Mouse (Mus musculus) frontal cortex, adult (tissue): ENCODE measurements around the gene Hba-a1.
"Not testable (repeated sequence)": the region's sequence is repeated elsewhere in the genome, so short reads cannot be mapped to it uniquely, and the experiment has no call there.

ENCODE experiments used
- ATAC-seq: cut with Nextera tagmentation; 2 replicates; pipeline ENCODE4 v1.9.2; 2017; ENCODE audit warnings: mild to moderate bottlenecking, moderate library complexity, mixed read lengths; ENCODE audit not compliant: low TSS enrichment

Gene Hba-a1

GRCm38 (mm10) chr11:32283091-32283777 lies at the start of gene Hba-a1:
Hba-a1 (plus strand) TSS chr11:32283511.
- ATAC-seq: not testable (repeated sequence)

DNA sequence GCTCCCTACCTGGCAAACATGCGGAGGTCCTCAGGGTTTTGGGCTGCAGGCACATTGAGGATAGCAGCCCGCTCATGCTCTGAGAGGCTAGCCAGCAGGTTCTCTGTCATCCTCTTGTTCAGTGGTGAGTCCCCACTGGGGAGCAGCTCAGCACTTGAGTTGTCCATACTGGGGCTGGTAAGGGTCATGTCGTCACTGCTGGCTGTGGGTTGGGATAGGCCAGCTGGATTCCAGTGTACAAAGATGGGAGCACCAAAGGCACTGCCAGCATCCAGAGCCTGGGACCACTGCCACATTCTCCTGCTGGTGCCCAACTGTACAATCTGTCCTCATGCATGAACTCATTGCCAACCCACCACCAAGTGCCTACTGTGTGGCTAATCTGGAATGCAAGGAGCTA lies 49.4 kb upstream of the Hba-a1 start:
- no peak for ATAC-seq

DNA sequence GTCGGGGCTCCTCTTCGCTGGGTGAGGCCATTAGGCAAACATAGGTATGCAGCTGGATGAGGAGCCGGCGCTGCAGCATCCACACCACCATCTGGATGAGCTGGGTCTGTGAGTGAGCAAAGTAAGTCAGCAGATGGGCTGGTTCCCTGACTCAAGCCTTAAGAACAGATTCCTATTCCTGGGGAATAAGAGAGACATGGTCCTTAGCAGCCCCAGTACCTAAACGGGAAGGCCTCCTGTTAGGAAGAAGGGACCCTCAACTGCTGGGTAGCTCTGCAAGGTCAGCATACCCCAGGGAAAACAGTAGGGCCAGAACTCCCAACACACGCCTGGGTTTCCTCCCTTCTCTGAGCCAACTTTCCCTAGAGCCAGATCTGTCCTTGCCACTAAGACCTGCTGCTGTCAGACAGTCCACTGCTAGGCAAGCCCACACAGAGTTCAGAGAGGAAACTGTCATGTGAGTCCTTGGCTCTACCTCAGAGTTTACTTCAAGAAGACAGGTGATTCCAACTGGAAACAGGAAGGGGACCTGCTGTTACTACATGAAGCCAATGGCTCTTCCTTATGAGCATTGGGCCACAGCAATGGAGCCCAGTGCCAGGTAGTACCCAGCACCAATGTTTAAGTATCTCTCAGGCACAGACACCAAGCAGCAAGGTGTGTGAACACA lies 48.4 kb upstream of the Hba-a1 start:
- ATAC-seq: no peak

- peak; percentile 42 for ATAC-seq
Observed at GRCm38 (mm10) chr11:32235646-32236045, 47.7 kb upstream of the Hba-a1 start.

- no peak for ATAC-seq
Observed at GRCm38 (mm10) chr11:32236132-32236531, 47.2 kb upstream of the Hba-a1 start.

- ATAC-seq: no peak
Observed at GRCm38 (mm10) chr11:32236712-32237410, 46.5 kb upstream of the Hba-a1 start.

DNA sequence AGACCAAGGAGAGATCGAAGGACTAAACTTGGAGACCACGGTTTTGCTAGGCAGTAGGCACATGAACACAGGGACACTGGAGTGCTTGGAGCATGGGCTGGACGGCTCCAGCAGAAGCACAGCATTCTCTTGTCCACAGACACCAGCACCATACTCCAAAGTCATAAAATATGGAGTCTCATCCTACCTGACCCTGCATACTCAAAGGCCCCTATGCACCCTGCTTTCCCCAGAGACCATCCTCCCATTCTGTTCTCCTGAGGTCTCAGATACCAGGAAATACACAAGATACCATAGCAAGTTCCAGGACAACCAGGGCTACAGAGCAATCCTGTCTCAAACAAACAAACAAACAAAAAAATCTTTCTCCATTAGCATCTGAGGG lies 45.9 kb upstream of the Hba-a1 start:
- ATAC-seq: no peak

- peak; percentile 45 for ATAC-seq
Observed at GRCm38 (mm10) chr11:32238093-32238860, 45.0 kb upstream of the Hba-a1 start.

DNA sequence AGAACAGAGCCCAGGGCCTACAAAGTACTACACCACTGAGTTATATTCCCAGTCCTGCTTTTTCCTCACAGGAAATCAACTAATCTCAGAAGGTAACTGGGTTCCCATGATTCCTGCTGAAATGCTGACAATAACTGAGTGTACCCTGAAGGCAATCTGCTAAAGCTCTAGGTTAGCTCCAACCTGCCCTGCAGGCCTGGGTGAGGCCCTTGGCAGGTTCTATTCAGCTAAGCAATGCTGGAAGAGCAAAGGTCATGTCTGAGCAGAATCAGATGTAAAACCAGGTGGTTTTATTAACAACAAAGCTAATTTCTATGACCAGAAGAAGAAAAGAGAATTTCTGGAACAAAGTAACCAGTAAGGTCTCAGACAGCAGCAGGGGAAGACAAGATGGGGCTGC lies 41.9 kb upstream of the Hba-a1 start:
- ATAC-seq: no peak

DNA sequence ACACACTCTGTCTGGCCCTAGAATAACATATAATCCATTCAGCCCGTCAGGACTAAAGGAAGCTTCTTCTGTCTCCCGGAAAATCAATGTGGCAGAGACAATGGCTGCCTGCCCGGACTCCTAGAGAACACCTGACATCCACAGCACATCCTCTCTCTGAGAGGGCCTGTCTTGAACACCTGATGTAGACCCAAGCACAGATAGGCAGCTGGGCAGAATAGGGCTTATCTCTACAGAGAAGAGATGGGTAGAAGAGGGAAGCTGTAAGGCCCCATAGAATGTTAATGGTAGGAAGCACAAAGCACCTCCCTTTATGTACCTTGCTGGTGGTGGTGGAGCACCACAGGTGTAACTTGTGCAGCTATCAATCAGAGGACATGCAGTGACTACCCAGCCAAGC lies 41.1 kb upstream of the Hba-a1 start:
- ATAC-seq: no peak

DNA sequence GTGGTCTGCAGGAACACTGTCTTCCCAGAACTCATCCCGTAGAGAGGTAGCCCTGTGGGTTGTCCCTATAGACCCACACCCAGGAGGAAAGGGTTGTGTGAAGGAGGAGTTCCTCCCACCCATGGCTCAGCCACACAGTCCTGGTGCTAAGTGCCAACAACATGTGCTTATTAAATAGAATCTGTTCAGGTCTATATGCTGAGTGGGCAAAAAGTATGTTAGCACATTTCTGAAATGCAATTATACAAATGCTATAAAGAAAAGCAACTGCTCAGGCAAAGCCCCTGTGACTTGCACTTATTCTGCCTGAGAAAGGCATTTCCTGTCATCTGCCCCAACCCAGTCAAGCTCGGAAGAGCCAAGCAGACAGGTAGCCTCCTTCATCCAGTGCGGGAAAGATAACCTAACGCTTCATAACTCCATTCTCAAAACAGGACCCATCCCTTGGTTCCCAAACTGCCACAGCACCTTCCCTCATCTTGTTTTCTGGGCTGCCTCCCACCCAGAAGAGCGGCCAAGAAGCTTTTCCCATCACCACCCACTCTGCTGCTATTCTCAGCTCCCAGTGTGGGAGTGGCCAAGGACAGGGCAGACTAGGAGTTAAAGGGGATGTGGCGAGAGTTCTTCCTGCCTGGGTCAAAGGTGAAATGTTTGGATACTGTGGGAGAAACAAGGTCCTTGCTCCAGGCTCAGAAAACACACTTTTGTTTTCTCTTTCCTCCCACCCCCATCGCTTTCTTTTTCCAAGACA lies 39.9 kb upstream of the Hba-a1 start:
- peak; percentile 72 for ATAC-seq

DNA sequence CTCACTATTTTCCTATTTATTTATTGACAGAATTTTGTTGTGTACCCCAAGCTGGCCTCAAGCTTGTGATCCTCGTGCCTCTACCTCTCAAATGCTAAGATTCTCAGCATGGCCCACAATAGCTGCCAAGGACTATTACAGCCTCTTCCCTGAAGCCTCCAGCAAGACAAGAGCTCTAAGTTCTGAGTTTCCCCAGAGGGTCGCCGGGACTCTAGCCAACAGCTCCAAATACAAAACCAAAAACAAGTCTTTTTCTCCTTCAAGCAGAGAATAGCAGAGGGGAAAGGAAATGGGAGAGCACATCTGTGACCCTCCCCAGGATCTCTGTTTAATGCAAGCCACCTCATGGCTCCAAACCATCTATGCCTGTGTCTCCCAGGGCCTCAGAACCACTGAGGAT lies 39.2 kb upstream of the Hba-a1 start:
- no peak for ATAC-seq

- ATAC-seq: no peak
Observed at GRCm38 (mm10) chr11:32244617-32245016, 38.7 kb upstream of the Hba-a1 start.

GRCm38 (mm10) chr11:32245614-32246013 lies 37.7 kb upstream of the Hba-a1 start:
- ATAC-seq: no peak

DNA sequence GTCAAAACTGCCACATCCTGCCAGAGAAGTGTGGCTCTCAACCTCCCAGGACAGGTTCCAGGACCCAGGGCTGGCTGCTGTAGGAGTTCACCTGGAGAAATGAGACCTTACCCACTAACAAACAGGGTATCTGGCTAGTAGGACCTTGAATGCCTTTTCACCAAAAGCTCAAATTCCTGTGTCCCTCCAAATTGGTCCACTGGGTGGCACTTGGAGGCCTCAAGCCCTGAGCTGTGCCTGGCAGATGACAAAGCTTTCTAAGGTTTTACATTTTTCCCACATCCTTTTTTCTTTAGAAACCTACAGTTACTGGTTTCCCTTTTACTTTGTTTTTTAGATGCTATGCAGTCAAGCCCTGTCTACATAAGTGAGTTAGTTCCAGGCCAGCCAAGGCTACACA lies 36.2 kb upstream of the Hba-a1 start:
- ATAC-seq: no peak

DNA sequence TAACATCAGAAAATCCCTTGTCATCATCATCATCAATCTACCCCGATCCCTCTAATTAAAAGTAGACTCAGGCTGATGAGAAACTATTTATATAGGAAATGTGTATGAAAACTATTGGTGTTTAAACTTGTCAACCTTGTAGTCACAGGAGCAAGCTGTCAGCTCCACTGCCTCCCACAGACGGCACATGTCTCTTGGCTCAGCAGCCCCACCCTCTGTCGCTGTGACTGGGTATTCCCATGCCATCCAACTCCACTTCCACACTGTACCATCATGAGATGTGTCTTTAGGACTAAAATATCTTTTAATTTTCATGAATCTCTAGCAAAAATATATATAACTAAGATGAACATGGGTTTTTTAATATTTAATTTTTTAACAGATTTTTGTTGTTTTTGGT lies 35.0 kb upstream of the Hba-a1 start:
- no peak for ATAC-seq

DNA sequence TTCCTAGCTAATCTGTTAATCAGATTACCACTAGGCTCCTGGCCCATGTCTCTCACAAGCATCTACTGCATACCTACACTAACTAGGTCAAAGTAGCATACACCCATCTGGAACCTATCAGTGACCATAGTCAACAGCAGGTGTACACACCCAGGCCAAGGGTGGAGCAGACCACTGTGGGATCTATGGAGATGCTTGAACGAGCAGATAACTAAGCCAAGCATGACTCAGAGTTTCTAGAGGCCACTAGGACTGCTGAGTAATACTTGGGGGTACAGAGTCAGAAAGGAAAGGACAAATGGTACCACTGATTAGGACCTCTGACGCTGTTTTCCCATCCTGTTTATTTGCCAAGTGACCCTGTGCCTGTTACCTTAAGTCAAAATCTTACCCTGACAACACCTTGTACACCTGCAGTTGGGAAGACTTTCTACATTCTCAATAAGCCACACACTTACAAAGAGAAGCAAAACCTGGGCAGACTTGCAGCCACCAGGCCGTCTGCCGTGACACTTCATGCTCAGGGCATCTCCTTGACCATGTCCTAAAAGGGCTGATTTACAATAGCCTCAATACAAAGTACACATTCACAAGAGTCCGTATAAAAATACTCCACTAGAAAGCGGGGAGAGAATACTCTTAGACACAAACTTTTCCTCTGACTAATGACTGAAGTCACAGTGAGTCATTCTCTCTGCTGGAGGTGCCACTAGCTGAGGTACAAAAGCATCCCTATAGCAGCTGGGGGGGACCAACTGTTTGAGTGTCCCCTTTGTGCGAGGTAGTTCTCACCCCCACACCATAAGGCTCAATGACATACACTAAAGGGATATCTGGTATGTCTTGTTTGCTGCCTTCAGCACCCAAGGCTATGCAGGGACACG lies 32.2 kb upstream of the Hba-a1 start:
- peak; percentile 70 for ATAC-seq

GRCm38 (mm10) chr11:32253121-32253520 lies 30.2 kb upstream of the Hba-a1 start:
- ATAC-seq: no peak

DNA sequence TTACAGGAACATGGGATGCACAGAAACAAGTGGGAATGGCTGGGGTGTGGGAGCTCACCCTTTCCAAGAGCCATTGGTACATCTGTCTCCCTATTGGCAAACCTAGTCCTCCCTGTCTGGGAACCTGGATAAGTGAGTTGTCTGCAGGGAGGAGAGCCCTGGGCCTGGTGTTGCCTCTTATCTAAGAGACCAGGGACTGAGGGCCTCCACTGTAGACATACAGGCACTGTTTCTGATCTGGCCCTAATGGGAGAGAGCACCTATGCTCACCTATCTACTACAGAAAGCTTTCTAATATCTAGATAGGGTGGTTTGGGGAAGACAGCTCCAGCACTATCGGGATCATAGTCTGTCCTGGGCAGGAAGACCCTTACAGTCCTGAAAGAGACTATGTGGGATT lies 27.2 kb upstream of the Hba-a1 start:
- no peak for ATAC-seq

- ATAC-seq: no peak
Observed at GRCm38 (mm10) chr11:32256566-32256965, 26.7 kb upstream of the Hba-a1 start.
